Mouse (Mus musculus) MEL (cell line): ENCODE measurements at regions not wholly inside any gene's neighbourhood (a gene's known extent, or its start where the extent isn't known, plus 50 kb on each side); places are given as distances from the start of the nearest gene placed in this dataset.

ENCODE experiments used
- DNase-seq: peaks from one replicate; pipeline ENCODE4 v3.0.0; 2011; ENCODE audit warnings: low read depth, low spot score
- H3K27ac ChIP-seq: 2 replicates; pipeline ENCODE4 v1.5.1; 2012; ENCODE audit warnings: low read depth, mild to moderate bottlenecking, control low read depth, low read length, moderate library complexity; ENCODE audit not compliant: control insufficient read depth
- H3K27me3 ChIP-seq, 2 experiments: fragments of 150-350 bp in 1 of 2; sonication (generic) in 1 of 2; 2 replicates each; pipeline ENCODE4 v1.6.1; 2012; ENCODE audit warnings: low read length in 2 of 2, mild to moderate bottlenecking in 2 of 2, improper control_type of control experiment in 1 of 2, moderate library complexity in 1 of 2; ENCODE audit not compliant: insufficient read depth in 2 of 2, control insufficient read depth in 1 of 2
- H3K36me3 ChIP-seq, 2 experiments: 2 replicates each; pipeline ENCODE4 v1.6.1; 2012 to 2014; ENCODE audit warnings: low read length in 2 of 2, improper control_type of control experiment in 1 of 2, inconsistent platforms in 1 of 2, mild to moderate bottlenecking in 1 of 2; ENCODE audit not compliant: insufficient read depth in 2 of 2, control insufficient read depth in 1 of 2
- H3K4me1 ChIP-seq, 2 experiments: fragments of 150-350 bp in 1 of 2; sonication (generic) in 1 of 2; 2 replicates each; pipeline ENCODE4 v1.6.1; 2012; ENCODE audit warnings: low read length in 2 of 2, improper control_type of control experiment in 1 of 2, mild to moderate bottlenecking in 1 of 2; ENCODE audit not compliant: insufficient read depth in 2 of 2, control insufficient read depth in 1 of 2
- H3K4me3 ChIP-seq, 2 experiments: fragments of 150-350 bp in 1 of 2; sonication (generic) in 1 of 2; 2 replicates each; pipeline ENCODE4 v1.5.1; 2012; ENCODE audit warnings: low read depth in 2 of 2, low read length in 2 of 2, mild to moderate bottlenecking in 2 of 2, moderate library complexity in 2 of 2, control low read depth in 1 of 2, improper control_type of control experiment in 1 of 2; ENCODE audit not compliant: control insufficient read depth in 1 of 2, insufficient read depth in 1 of 2
- H3K79me2 ChIP-seq: 2 replicates; pipeline ENCODE4 v1.6.1; 2012; ENCODE audit warnings: mild to moderate bottlenecking, low read length, moderate library complexity; ENCODE audit not compliant: control insufficient read depth, poor library complexity, insufficient read depth
- H3K9ac ChIP-seq: 2 replicates; pipeline ENCODE4 v1.6.1; 2012; ENCODE audit warnings: low read depth, mild to moderate bottlenecking, control low read depth, low read length, moderate library complexity; ENCODE audit not compliant: control insufficient read depth, poor library complexity, severe bottlenecking
- H3K9me3 ChIP-seq: fragments of 150-350 bp; sonication (generic); replicated peaks from 2 replicates; pipeline ENCODE4 v1.6.1; 2012; ENCODE audit warnings: mild to moderate bottlenecking, low read length, improper control_type of control experiment, moderate library complexity; ENCODE audit not compliant: insufficient read depth
- CHD1 ChIP-seq: IDR thresholded peaks from 2 replicates; pipeline ENCODE4 v1.6.1; 2012; ENCODE audit warnings: low read depth, mild to moderate bottlenecking, inconsistent platforms, low read length, improper control_type of control experiment
- CHD2 ChIP-seq: IDR thresholded peaks from 2 replicates; pipeline ENCODE4 v1.6.1; 2011; ENCODE audit warnings: low read length, improper control_type of control experiment
- CTCF ChIP-seq, 3 experiments: IDR thresholded peaks in 2 of 3; conservative IDR thresholded peaks in 1 of 3; 2 replicates each; pipeline ENCODE4 v1.5.1; 2011 to 2012; ENCODE audit warnings: low read length in 3 of 3, low read depth in 2 of 3, mild to moderate bottlenecking in 2 of 3, improper control_type of control experiment in 1 of 3, inconsistent platforms in 1 of 3, mixed read lengths in 1 of 3, moderate library complexity in 1 of 3; ENCODE audit not compliant: control insufficient read depth in 1 of 3, insufficient read depth in 1 of 3, poor library complexity in 1 of 3, severe bottlenecking in 1 of 3
- E2F4 ChIP-seq: IDR thresholded peaks from 2 replicates; pipeline ENCODE4 v1.6.1; 2011; ENCODE audit warnings: low read depth, low read length, improper control_type of control experiment, borderline replicate concordance
- ELF1 ChIP-seq: IDR thresholded peaks from 2 replicates; pipeline ENCODE4 v1.6.1; 2014; ENCODE audit warnings: low read depth, mild to moderate bottlenecking, inconsistent platforms, low read length, improper control_type of control experiment, moderate library complexity
- EP300 ChIP-seq, 2 experiments: IDR thresholded peaks; 2 replicates each; pipeline ENCODE4 v1.6.1; 2011; ENCODE audit warnings: improper control_type of control experiment in 2 of 2, low read length in 2 of 2, low read depth in 1 of 2, mild to moderate bottlenecking in 1 of 2
- GATA1 ChIP-seq: IDR thresholded peaks from 2 replicates; pipeline ENCODE4 v1.6.1; 2011; ENCODE audit warnings: low read depth, low read length, improper control_type of control experiment
- JUND ChIP-seq: IDR thresholded peaks from 2 replicates; pipeline ENCODE4 v1.6.1; 2011; ENCODE audit warnings: low read depth, mild to moderate bottlenecking, improper control_type of control experiment, low read length
- MAFK ChIP-seq: IDR thresholded peaks from 2 replicates; pipeline ENCODE4 v1.6.1; 2011; ENCODE audit warnings: low read depth, mild to moderate bottlenecking, low read length, improper control_type of control experiment, borderline replicate concordance
- MAX ChIP-seq: IDR thresholded peaks from 2 replicates; pipeline ENCODE4 v1.6.1; 2011; ENCODE audit warnings: low read length, improper control_type of control experiment
- MAZ ChIP-seq: IDR thresholded peaks from 2 replicates; pipeline ENCODE4 v1.6.1; 2012; ENCODE audit warnings: low read depth, mild to moderate bottlenecking, inconsistent platforms, low read length, improper control_type of control experiment
- MEF2A ChIP-seq: IDR thresholded peaks from 2 replicates; pipeline ENCODE4 v1.6.1; 2014; ENCODE audit warnings: low read depth, mild to moderate bottlenecking, inconsistent platforms, low read length, improper control_type of control experiment; ENCODE audit not compliant: poor library complexity, insufficient replicate concordance, severe bottlenecking; ENCODE audit errors: extremely low read depth
- MYC ChIP-seq: IDR thresholded peaks from 2 replicates; pipeline ENCODE4 v1.6.1; 2011; ENCODE audit warnings: low read depth, mild to moderate bottlenecking, low read length, improper control_type of control experiment, moderate library complexity
- NELFE ChIP-seq: IDR thresholded peaks from 2 replicates; pipeline ENCODE4 v1.6.1; 2011; ENCODE audit warnings: low read depth, low read length, improper control_type of control experiment
- POLR2AphosphoS2 ChIP-seq: IDR thresholded peaks from 2 replicates; pipeline ENCODE4 v1.6.1; 2011; ENCODE audit warnings: low read length, improper control_type of control experiment
- RAD21 ChIP-seq: IDR thresholded peaks from 2 replicates; pipeline ENCODE4 v1.6.1; 2011; ENCODE audit warnings: mild to moderate bottlenecking, low read depth, low read length, improper control_type of control experiment
- RCOR1 ChIP-seq: IDR thresholded peaks from 2 replicates; pipeline ENCODE4 v1.6.1; 2012; ENCODE audit warnings: low read depth, mild to moderate bottlenecking, inconsistent platforms, low read length, improper control_type of control experiment
- SIN3A ChIP-seq: IDR thresholded peaks from 2 replicates; pipeline ENCODE4 v1.6.1; 2012; ENCODE audit warnings: low read length, improper control_type of control experiment, inconsistent platforms
- SMC3 ChIP-seq: IDR thresholded peaks from 2 replicates; pipeline ENCODE4 v1.6.1; 2011; ENCODE audit warnings: low read depth, low read length, improper control_type of control experiment
- TAL1 ChIP-seq: IDR thresholded peaks from 2 replicates; pipeline ENCODE4 v1.6.1; 2012; ENCODE audit warnings: mild to moderate bottlenecking, inconsistent platforms, low read length, moderate library complexity, mixed read lengths
- TCF12 ChIP-seq: IDR thresholded peaks from 2 replicates; pipeline ENCODE4 v1.6.1; 2014; ENCODE audit warnings: low read depth, mild to moderate bottlenecking, inconsistent platforms, low read length, improper control_type of control experiment, moderate library complexity
- UBTF ChIP-seq: IDR thresholded peaks from 2 replicates; pipeline ENCODE4 v1.6.1; 2012; ENCODE audit warnings: low read depth, mild to moderate bottlenecking, inconsistent platforms, low read length, improper control_type of control experiment, moderate library complexity, borderline replicate concordance; ENCODE audit not compliant: insufficient read depth
- ZNF384 ChIP-seq: IDR thresholded peaks from 2 replicates; pipeline ENCODE4 v1.6.1; 2012; ENCODE audit warnings: low read depth, mild to moderate bottlenecking, inconsistent platforms, low read length, improper control_type of control experiment

GRCm38 (mm10) chr1:23231522-23231921 is 129.5 kb upstream of the 4933415F23Rik start:
- no peak for DNase-seq
- TF ChIP-seq MEF2A (no peak), TCF12 (no peak), MAZ (no peak), JUND (no peak), MAX (no peak), CHD1 (no peak), CHD2 (no peak), TAL1 (no peak), RAD21 (no peak), UBTF (no peak), POLR2AphosphoS2 (no peak), ELF1 (no peak), NELFE (no peak), SIN3A (no peak), MAFK (no peak), MYC (no peak), ZNF384 (no peak)
- no peaks in the 10 kb centered on the region for H3K36me3 ChIP-seq
- no peak overlapping the region for H3K4me3 ChIP-seq
- no peaks in the 10 kb centered on the region for H3K4me1 ChIP-seq
- no peaks in the 10 kb centered on the region for H3K79me2 ChIP-seq
- no peaks in the 10 kb centered on the region for H3K9me3 ChIP-seq
- H3K27me3 ChIP-seq: no peaks in the 10 kb centered on the region; a peak in 2 of 4 replicates
- no peak overlapping the region for H3K27ac ChIP-seq
- no peak overlapping the region for H3K9ac ChIP-seq

- Histone ChIP-seq H3K4me3 (no peak overlapping the region), H3K9me3 (no peaks in the 10 kb centered on the region), H3K36me3 (no peaks in the 10 kb centered on the region), H3K4me1 (no peaks in the 10 kb centered on the region), H3K27ac (no peak overlapping the region), H3K27me3 (no peaks in the 10 kb centered on the region; a peak in 1 of 4 replicates), H3K79me2 (no peaks in the 10 kb centered on the region), H3K9ac (no peak overlapping the region)
- peak; percentile 24 for DNase-seq
- TF ChIP-seq NELFE: no peak
- TF ChIP-seq EP300 (IDR thresholded peaks at IDR 0.05; ENCODE audit: low read depth in 1 of 2, low read length in 2 of 2): no peak
- TF ChIP-seq RCOR1: no peak
- no peak for TF ChIP-seq GATA1
- TF ChIP-seq SMC3: no peak
- no peak for TF ChIP-seq UBTF
- TF ChIP-seq CTCF (IDR thresholded peaks at IDR 0.05 in 2 of 3, conservative IDR thresholded peaks at IDR 0.05 in 1 of 3; ENCODE audit: control insufficient read depth in 1 of 3, insufficient read depth in 1 of 3, low read depth in 2 of 3, low read length in 3 of 3, poor library complexity in 1 of 3, severe bottlenecking in 1 of 3): no peak
- no peak for TF ChIP-seq E2F4
These were observed 126.4 kb upstream of the 4933415F23Rik start for GRCm38 (mm10) chr1:23228478-23228877.
